Mouse (Mus musculus): Measurements from ENCODE around the gene Ntf3.

DNA sequence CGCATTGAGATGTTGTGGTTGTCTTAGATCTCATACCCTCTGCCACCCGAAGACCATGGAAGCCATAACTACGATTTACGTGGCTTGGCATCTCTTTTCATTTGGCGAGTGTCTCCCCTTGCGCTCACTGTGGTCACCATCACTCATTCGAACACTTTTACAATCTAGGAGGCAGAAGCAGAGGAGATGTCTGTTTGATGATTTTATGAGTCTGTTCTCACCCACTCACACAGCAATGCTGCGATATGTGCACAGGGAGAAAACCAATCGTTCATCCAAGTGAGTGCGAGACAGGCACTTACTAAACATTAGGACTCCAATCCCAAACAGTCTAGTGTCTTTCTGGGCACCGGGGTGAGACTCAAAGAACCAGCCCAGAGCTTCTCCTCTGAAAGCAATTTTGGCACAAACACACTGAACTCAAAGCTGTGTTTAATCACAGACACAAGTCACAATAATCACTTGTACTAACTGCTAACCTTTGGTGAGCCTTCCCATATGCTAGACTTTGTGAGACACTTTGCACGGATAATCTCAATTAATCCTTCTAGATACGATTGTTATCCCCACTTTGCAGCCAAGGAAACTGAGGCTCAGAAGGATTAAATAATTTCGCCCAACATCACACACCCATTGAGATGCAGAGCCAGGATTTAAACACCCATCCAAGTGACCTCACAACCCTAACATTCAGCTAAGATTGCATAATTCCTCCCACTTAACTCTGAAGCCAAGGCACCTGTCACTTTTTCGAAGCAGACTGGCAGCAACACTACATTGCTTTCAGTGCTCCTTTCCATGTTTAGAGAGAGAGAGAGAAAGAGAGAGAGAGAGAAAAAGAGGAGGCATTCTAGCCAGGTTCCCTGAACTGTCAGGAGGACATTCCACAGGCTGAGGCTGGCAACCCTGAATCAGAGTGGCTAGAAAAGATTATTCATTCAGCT, 55.5 kb downstream of the Ntf3 start:
- no peak for TF ChIP-seq CTCF (IDR thresholded peaks at IDR 0.05)
- TF ChIP-seq EP300 (IDR thresholded peaks at IDR 0.05): peak; percentile 20

All from lung, postnatal 0 days (tissue).